Mouse (Mus musculus) brain, embryonic 14.5 days (tissue): ENCODE data around the gene Zfr2.

Source experiments
- CTCF ChIP-seq: fragments of 200-500 bp; IDR thresholded peaks from 2 replicates; pipeline ENCODE4 v1.5.1; 2012; ENCODE audit warnings: inconsistent platforms, mild to moderate bottlenecking, moderate library complexity, borderline replicate concordance; ENCODE audit not compliant: insufficient read depth, insufficient read length; ENCODE audit errors: extremely low read depth
- POLR2A ChIP-seq: fragments of 200-500 bp; IDR thresholded peaks from 2 replicates; pipeline ENCODE4 v1.6.1; 2012; ENCODE audit warnings: mild to moderate bottlenecking, inconsistent platforms, borderline replicate concordance; ENCODE audit not compliant: poor library complexity, insufficient read depth, insufficient read length, severe bottlenecking; ENCODE audit errors: extremely low read depth

- TF ChIP-seq CTCF (no peak), POLR2A (no peak)
These were observed 3.7 kb downstream of the Zfr2 start for GRCm38 (mm10) chr10:81236471-81237268.
